Mouse (Mus musculus): Measurements from ENCODE around the gene Vmn2r98. TPM values are rescaled to one million over a fixed set of nuclear protein-coding genes. Genes with fewer than 3 reads are reported as not detected.
"Not testable (repeated sequence)": the region's sequence is repeated elsewhere in the genome, so short reads cannot be mapped to it uniquely, and the experiment has no call there.

Vmn2r98 gene
- total RNA-seq (2021) (not detected), polyA plus RNA-seq (2012; rRNA removed) (not detected in 2 replicates)
- long read RNA-seq: 0 reads

- DNase-seq: not testable (repeated sequence)
Observed at GRCm38 (mm10) chr17:19053160-19053559, at the start of gene Vmn2r98. Gene Vmn2r98, plus strand, starts transcription at chr17:19053460.

GRCm38 (mm10) chr17:19031441-19031840 is 21.8 kb upstream of the Vmn2r98 start:
- DNase-seq: peak; percentile 69

GRCm38 (mm10) chr17:19031962-19032361 is 21.3 kb upstream of the Vmn2r98 start:
- DNase-seq: no peak

DNA sequence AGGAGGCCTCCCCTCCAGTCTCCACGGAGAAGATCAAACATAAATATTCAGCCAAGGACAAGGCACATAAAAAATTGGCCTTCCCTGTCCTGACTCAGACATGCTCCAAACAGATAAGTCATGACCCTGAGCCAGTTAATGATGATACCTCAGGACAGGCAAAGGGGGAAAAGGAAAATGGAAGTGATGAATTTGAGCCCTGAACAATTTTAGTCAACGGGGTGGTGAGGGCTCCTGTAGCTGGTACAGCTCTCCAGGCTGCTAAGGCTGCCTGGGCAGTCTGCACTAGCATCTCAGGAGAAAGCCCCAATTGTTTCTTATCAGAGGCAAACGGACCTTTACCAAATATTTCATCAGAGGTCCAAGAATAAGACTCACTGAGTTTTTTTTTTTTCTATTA is 20.5 kb upstream of the Vmn2r98 start:
- DNase-seq: peak; percentile 68

Other genes with a start within 250 kb of the Vmn2r98 start
- under 1 TPM; 0.03 to 0.14 TPM for gene Vmn2r97, start 139.2 kb upstream of the Vmn2r98 start, total RNA-seq (2021)
- gene Vmn2r97, start 139.2 kb upstream of the Vmn2r98 start, polyA plus RNA-seq (2012; rRNA removed): not detected in 2 replicates

Measured in adrenal gland, adult 2 months (tissue).